Mouse (Mus musculus) liver, adult 2 months (tissue): ENCODE results near the gene Vmn2r109. TPM values are rescaled to one million over a fixed set of nuclear protein-coding genes. Genes with fewer than 3 reads are reported as not detected.
"Not testable (repeated sequence)": the region's sequence is repeated elsewhere in the genome, so short reads cannot be mapped to it uniquely, and the experiment has no call there.

ENCODE experiments used
- DNase-seq: peaks from one replicate; pipeline ENCODE4 v3.0.0-alpha.2; 2011; ENCODE audit warnings: low read depth, low spot score; ENCODE audit errors: extremely low read depth
- H3K27ac ChIP-seq: fragments of 200-500 bp; replicated peaks from 2 replicates; pipeline ENCODE4 v1.5.1; 2012; ENCODE audit warnings: low read depth, mild to moderate bottlenecking, control low read depth, inconsistent platforms, low read length; ENCODE audit not compliant: insufficient read depth
- H3K27me3 ChIP-seq: fragments of 200-500 bp; 2 replicates; pipeline ENCODE4 v1.6.1; 2012; ENCODE audit warnings: mild to moderate bottlenecking, moderate library complexity, low read length, inconsistent platforms; ENCODE audit not compliant: control insufficient read depth, insufficient read depth
- H3K36me3 ChIP-seq: fragments of 200-500 bp; 2 replicates; pipeline ENCODE4 v1.6.1; 2012; ENCODE audit warnings: low read length, inconsistent platforms; ENCODE audit not compliant: control insufficient read depth, insufficient read depth
- H3K4me1 ChIP-seq: fragments of 200-500 bp; 2 replicates; pipeline ENCODE4 v1.6.1; 2011; ENCODE audit warnings: low read length; ENCODE audit not compliant: control insufficient read depth, insufficient read depth
- H3K4me3 ChIP-seq: fragments of 200-500 bp; 2 replicates; pipeline ENCODE4 v1.5.1; 2011; ENCODE audit warnings: low read depth, mild to moderate bottlenecking, control low read depth, low read length, moderate library complexity; ENCODE audit not compliant: insufficient read depth
- H3K79me2 ChIP-seq: fragments of 200-500 bp; 2 replicates; pipeline ENCODE4 v1.6.1; 2012; ENCODE audit warnings: inconsistent platforms, mild to moderate bottlenecking, low read length, moderate library complexity; ENCODE audit not compliant: control insufficient read depth, insufficient read depth
- H3K9ac ChIP-seq: fragments of 200-500 bp; 2 replicates; pipeline ENCODE4 v1.6.1; 2012; ENCODE audit warnings: low read depth, mild to moderate bottlenecking, control low read depth, inconsistent platforms, low read length
- CTCF ChIP-seq: fragments of 200-500 bp; IDR thresholded peaks from 2 replicates; pipeline ENCODE4 v1.5.1; 2011; ENCODE audit warnings: low read depth, low read length, control low read depth
- POLR2A ChIP-seq: fragments of 200-500 bp; IDR thresholded peaks from 2 replicates; pipeline ENCODE4 v1.6.1; 2011; ENCODE audit warnings: low read length, control low read depth; ENCODE audit not compliant: insufficient read depth; ENCODE audit errors: extremely low read depth
- WGBS: fragments of 180-500 bp; shearing (Covaris S2); methylation state at CpG from one replicate; pipeline ENCODE4 v1.1.7; 2018; 5-methylcytosine and 5-hydroxymethylcytosine counted together
- polyA plus RNA-seq: library from polyadenylated mRNA; depleted of rRNA; stranded (reverse); fragments of >200 nt; gene quantifications from 2 replicates; pipeline ENCODE4 v1.2.3, GENCODE M21; 2012; rRNA removed
- total RNA-seq: library from RNA; depleted of rRNA; stranded (reverse); fragments of >200 nt; gene quantifications from 2 replicates; pipeline ENCODE4 v1.2.3, GENCODE M21; 2014; rRNA removed

The Vmn2r109 gene
- total RNA-seq (not detected in 2 replicates), polyA plus RNA-seq (not detected in 2 replicates)

DNA sequence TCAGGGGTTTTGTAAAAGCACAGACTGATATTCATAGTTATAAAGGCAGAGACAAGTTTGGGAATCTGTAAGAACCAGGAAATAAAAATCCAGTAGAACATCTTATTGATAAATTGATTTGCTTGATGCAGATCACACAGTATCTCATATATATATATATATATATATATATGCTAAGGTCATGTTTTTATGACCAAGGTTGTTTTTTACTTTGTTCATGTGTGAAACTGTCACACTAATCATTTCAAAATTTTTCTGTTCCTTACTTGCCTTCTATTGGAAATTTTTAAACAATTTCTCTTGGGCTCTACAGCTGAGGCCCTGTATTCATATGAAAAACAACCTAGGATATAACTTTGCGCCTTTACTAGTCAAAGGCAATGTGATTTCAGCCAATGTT, at the start of gene Vmn2r109:
Gene Vmn2r109, minus strand, starts transcription at position 101 of the 400 bp plus-strand sequence.
- Histone ChIP-seq H3K27me3 (no peaks in the 10 kb centered on the region), H3K36me3 (no peaks in the 10 kb centered on the region), H3K9ac (no peak within 1 kb of the TSS), H3K79me2 (no peaks in the 10 kb centered on the region), H3K4me3 (no peak within 1 kb of the TSS), H3K4me1 (no peaks in the 10 kb centered on the region), H3K27ac (no peak within 1 kb of the TSS)
- WGBS: 85% methylated on average over 1 of the region's 1 CpGs
- TF ChIP-seq CTCF: no peak
- no peak for TF ChIP-seq POLR2A
- no peak for DNase-seq

DNA sequence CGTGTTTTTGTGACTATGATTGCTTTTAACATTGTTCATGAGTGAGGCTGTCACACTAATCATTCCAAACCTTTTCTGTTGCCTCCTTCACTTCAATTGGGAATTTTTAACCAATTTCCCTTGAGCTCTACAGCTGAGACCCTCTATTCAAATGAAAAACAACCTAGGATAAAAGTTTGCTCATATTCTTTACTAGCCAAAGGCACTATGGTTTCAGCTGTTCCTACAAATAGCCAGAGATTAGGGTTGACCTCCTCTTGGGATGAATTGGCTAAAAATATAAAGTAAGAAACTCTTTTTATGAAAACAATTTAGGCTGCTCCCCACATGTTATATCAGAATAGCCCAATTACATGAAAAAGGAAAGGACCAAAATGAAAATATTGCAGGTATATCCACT, 31.8 kb upstream of the Vmn2r109 start, which contains the start of gene Vmn2r110:
Gene Vmn2r110, minus strand, starts transcription at position 101 of the 400 bp plus-strand sequence.
- Histone ChIP-seq H3K79me2 (no peaks in the 10 kb centered on the region), H3K27ac (no peak within 1 kb of the TSS), H3K27me3 (no peaks in the 10 kb centered on the region), H3K4me1 (no peaks in the 10 kb centered on the region), H3K4me3 (no peak within 1 kb of the TSS), H3K9ac (no peak within 1 kb of the TSS), H3K36me3 (no peaks in the 10 kb centered on the region)
- TF ChIP-seq POLR2A (no peak), CTCF (no peak)
- 26% methylated on average over 1 of the region's 1 CpGs for WGBS
- no peak for DNase-seq

DNA sequence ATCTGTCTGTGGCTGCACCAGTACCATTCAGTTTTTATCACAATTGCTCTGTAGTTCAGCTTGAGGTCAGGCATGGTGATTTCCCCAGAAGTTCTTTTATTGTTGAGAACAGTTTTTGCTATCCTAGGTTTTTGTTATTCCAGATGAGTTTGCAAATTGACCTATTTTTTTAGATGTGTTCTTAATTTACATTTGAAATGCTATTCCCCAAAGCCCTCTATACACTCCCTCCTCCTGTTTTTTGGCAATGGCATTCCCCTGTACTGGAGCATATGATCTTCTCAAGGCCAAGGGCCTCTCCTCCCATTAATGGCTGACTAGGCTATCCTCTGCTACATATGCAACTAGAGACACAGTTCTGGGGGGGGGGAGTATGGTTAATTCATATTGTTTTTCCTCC, 56.3 kb downstream of the Vmn2r109 start:
- not testable (repeated sequence) for H3K36me3 ChIP-seq, H3K79me2 ChIP-seq, H3K9ac ChIP-seq, H3K27me3 ChIP-seq, H3K27ac ChIP-seq, H3K4me1 ChIP-seq, DNase-seq, H3K4me3 ChIP-seq

DNA sequence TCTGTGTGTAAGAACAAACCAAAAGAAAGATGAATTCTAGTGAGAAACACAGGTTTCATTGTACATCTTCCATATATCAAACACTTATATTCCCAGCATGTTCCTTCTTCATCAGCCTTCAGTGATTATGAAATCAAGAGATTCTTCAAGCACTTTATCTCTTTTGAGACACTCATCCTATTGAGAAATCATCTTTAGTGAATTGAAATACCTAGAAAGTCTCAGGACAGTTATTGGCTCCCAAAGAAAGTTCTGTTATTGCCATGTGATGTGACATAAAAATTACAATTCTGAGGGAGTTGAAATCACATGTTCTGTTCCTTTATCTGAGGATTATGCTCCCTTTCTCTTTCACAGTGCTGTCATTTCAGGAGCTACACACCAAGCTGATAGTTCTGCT, 66.7 kb downstream of the Vmn2r109 start, which contains the start of gene Vmn1r225:
Gene Vmn1r225, plus strand, starts transcription at position 301 of the 400 bp plus-strand sequence.
- no peak for TF ChIP-seq CTCF
- no peak for TF ChIP-seq POLR2A
- DNase-seq: no peak

More for the DNA sequence above, 66.7 kb downstream of the Vmn2r109 start, which contains the start of gene Vmn1r225:
- no peak within 1 kb of the TSS for H3K9ac ChIP-seq
- H3K79me2 ChIP-seq: no peaks in the 10 kb centered on the region
- no peaks in the 10 kb centered on the region for H3K4me1 ChIP-seq
- H3K27ac ChIP-seq: no peak within 1 kb of the TSS
- no peak within 1 kb of the TSS for H3K4me3 ChIP-seq
- H3K36me3 ChIP-seq: no peaks in the 10 kb centered on the region
- no peaks in the 10 kb centered on the region for H3K27me3 ChIP-seq

Other genes with a start within 250 kb of the Vmn2r109 start
- gene Vmn2r107, start 219.5 kb downstream of the Vmn2r109 start, total RNA-seq: not detected in 2 replicates
- gene Vmn2r107, start 219.5 kb downstream of the Vmn2r109 start, polyA plus RNA-seq: not detected in 2 replicates
- not detected in 2 replicates for gene Vmn1r224, start 150.6 kb downstream of the Vmn2r109 start, total RNA-seq
- gene Vmn1r224, start 150.6 kb downstream of the Vmn2r109 start, polyA plus RNA-seq: not detected in 2 replicates
- not detected in 2 replicates for gene Vmn2r108, start 83.4 kb downstream of the Vmn2r109 start, total RNA-seq
- not detected in 2 replicates for gene Vmn2r108, start 83.4 kb downstream of the Vmn2r109 start, polyA plus RNA-seq
- gene Vmn1r225, start 66.6 kb downstream of the Vmn2r109 start, total RNA-seq: not detected in 2 replicates
- not detected in 2 replicates for gene Vmn1r225, start 66.6 kb downstream of the Vmn2r109 start, polyA plus RNA-seq
- gene Vmn2r110, start 31.7 kb upstream of the Vmn2r109 start, total RNA-seq: not detected in 2 replicates
- not detected in 2 replicates for gene Vmn2r110, start 31.7 kb upstream of the Vmn2r109 start, polyA plus RNA-seq
- gene Fpr-rs3, start 60.1 kb upstream of the Vmn2r109 start, total RNA-seq: not detected in 2 replicates
- gene Fpr-rs3, start 60.1 kb upstream of the Vmn2r109 start, polyA plus RNA-seq: not detected in 2 replicates
- gene Vmn1r226, start 118.1 kb upstream of the Vmn2r109 start, total RNA-seq: not detected in 2 replicates
- not detected in 2 replicates for gene Vmn1r226, start 118.1 kb upstream of the Vmn2r109 start, polyA plus RNA-seq
- gene Vmn1r227, start 165.1 kb upstream of the Vmn2r109 start, total RNA-seq: not detected in 2 replicates
- not detected in 2 replicates for gene Vmn1r227, start 165.1 kb upstream of the Vmn2r109 start, polyA plus RNA-seq
- not detected in 2 replicates for gene Vmn1r228, start 221.4 kb upstream of the Vmn2r109 start, total RNA-seq
- not detected in 2 replicates for gene Vmn1r228, start 221.4 kb upstream of the Vmn2r109 start, polyA plus RNA-seq
- not detected in 2 replicates for gene Vmn1r229, start 246.8 kb upstream of the Vmn2r109 start, total RNA-seq
- gene Vmn1r229, start 246.8 kb upstream of the Vmn2r109 start, polyA plus RNA-seq: not detected in 2 replicates